Mouse (Mus musculus): ENCODE data around the gene Tnks2. TPM values are rescaled to one million over a fixed set of nuclear protein-coding genes. Genes with fewer than 3 reads are reported as not detected.

Gene Tnks2
- polyA plus RNA-seq, 1 experiment from 2014 or later: 71.7 TPM

DNA sequence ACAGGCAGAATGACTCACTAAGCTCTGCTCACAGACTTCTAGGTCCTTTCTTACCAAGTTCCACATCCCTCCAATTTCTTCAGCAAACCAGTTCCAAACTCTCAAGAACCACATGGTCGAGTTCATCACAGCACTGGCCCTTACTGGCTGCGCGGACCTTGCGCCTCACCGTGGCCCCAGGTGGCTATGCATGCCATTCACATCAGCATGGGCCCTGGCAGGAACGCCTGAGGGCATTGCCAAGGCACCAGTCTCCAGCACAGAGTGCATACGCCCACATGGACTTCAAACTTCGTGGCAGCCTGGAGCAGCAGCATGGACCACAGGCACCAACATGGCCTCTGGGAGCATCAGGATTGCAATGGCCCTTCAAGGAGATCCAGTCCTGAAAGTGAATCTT is 5.7 kb upstream of the Tnks2 start:
- no peak overlapping the region for H3K9ac ChIP-seq (ENCODE audit: low read length)
- H3K36me3 ChIP-seq (ENCODE audit: control insufficient read depth, insufficient read depth, low read length): no peaks in the 10 kb centered on the region
- no peak for ATAC-seq (ENCODE audit: insufficient number of reproducible peaks, insufficient read depth, low FRiP score, low read depth)
- no peaks in the 10 kb centered on the region for H3K27me3 ChIP-seq (ENCODE audit: control insufficient read depth, insufficient read depth, low read length)
- no peak overlapping the region for H3K4me2 ChIP-seq (ENCODE audit: low read length)
- 58% methylated on average over 8 of the region's 8 CpGs for WGBS
- H3K4me1 ChIP-seq (ENCODE audit: control insufficient read depth in 2 of 2, insufficient read depth in 2 of 2, low read length in 2 of 2): peaks cover 3 to 4% of the 10 kb centered on the region in 2 experiments; a peak in 3 of 4 replicates
- no peak overlapping the region for H3K4me3 ChIP-seq (ENCODE audit: control insufficient read depth in 1 of 2, insufficient read depth in 1 of 2, low read depth in 1 of 2, low read length in 2 of 2)
- H3K9me3 ChIP-seq (ENCODE audit: control insufficient read depth, low read length): no peaks in the 10 kb centered on the region
- H3K27ac ChIP-seq (replicated peaks in 1 of 2; ENCODE audit: control insufficient read depth in 1 of 2, insufficient read depth in 1 of 2, low read depth in 2 of 2, low read length in 2 of 2): no peak overlapping the region

DNA sequence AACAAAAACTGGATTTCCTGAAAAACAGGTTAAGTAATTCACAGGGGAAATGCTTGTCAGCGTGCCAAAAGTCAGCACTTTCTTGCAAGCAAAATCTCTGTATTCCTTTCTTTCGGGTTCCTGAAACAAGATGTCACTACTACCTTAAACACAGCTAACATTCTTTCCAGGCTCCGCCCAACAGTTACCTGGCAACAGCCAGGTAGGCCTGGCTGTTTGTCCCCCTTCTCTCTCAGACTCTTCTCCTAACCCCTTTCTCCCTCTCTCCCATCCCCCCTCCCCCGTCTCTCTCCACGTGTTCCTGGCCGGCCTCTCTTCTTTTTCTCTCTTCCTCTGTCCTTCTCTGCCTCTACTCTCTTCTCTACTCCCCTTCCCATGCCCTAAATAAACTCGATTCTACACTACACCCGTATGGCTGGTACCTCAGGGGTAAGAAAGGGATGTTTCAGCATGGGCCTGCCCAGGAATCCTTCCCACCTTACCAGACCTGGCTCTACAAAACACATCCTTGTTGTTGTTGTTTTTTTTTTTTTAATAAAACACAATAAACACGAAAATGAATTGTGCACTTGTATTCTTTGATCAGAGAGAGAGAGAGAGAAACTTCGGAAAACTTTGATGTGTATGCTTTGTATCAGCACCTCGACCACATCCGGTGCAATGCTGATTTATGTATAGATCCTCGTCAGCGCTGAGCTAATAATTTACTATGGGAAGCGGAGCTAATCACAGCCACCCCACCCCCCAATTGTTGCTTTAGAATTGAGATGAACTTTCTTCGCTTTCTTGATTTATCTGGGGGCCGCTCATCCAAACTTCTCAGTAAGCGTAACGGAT is 863 bp upstream of the Tnks2 start:
- ATAC-seq (ENCODE audit: insufficient number of reproducible peaks, insufficient read depth, low FRiP score, low read depth): no peak
- H3K4me1 ChIP-seq (ENCODE audit: control insufficient read depth in 2 of 2, insufficient read depth in 2 of 2, low read length in 2 of 2): peaks cover 7 to 16% of the 10 kb centered on the region in 2 experiments
- H3K9ac ChIP-seq (ENCODE audit: low read length): peak overlapping the region; percentile 99
- H3K4me2 ChIP-seq (ENCODE audit: low read length): peak overlapping the region; percentile 91
- no peaks in the 10 kb centered on the region for H3K9me3 ChIP-seq (ENCODE audit: control insufficient read depth, low read length)
- peak overlapping the region; percentile 70 to 99 for H3K4me3 ChIP-seq (ENCODE audit: control insufficient read depth in 1 of 2, insufficient read depth in 1 of 2, low read depth in 1 of 2, low read length in 2 of 2)
- H3K36me3 ChIP-seq (ENCODE audit: control insufficient read depth, insufficient read depth, low read length): peaks cover 2% of the 10 kb centered on the region
- H3K27ac ChIP-seq (replicated peaks in 1 of 2; ENCODE audit: control insufficient read depth in 1 of 2, insufficient read depth in 1 of 2, low read depth in 2 of 2, low read length in 2 of 2): peak overlapping the region; percentile 99 to 100
- no peaks in the 10 kb centered on the region for H3K27me3 ChIP-seq (ENCODE audit: control insufficient read depth, insufficient read depth, low read length)
- 11% methylated on average over 19 of the region's 19 CpGs for WGBS

DNA sequence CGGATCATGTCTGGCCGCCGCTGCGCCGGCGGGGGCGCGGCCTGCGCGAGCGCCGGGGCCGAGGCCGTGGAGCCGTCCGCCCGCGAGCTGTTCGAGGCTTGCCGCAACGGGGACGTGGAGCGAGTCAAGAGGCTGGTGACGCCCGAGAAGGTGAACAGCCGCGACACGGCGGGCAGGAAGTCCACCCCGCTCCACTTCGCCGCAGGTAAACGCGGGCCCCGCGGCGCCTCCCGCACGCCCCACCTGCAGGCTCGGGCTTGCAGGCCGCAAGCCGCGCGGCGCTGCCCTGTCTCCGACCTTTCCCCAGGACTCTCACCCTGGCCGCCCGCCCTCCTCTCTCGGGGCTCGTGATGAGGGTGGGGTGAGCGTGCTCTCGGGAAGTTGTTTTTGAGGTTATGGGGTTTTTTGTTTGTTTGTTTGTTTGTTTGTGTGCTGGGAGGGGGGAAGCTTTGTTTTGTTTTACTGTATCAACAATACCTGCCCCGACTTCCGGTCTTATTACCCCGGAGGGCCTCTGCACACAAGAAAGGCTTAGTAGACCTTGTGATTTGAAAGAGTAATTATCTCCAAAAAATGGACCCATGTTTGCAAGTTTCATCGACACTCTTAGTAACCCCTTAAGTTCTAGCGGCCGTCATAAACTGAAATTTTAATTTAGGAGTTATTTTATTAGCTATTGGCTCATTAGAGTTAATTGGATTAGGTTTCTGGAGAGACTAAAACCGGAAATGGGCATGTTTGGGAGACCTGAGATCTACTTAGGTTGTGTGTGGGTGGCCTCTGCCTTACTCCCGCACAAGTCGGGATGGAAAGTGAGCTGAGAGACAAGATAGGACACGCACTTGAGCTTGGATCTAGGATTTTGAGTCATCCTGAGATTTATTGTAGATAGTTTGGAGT is 750 bp downstream of the Tnks2 start:
- H3K27ac ChIP-seq (replicated peaks in 1 of 2; ENCODE audit: control insufficient read depth in 1 of 2, insufficient read depth in 1 of 2, low read depth in 2 of 2, low read length in 2 of 2): peak overlapping the region; percentile 93 to 99
- under 1% methylated on average over 54 of the region's 62 CpGs for WGBS
- H3K4me3 ChIP-seq (ENCODE audit: control insufficient read depth in 1 of 2, insufficient read depth in 1 of 2, low read depth in 1 of 2, low read length in 2 of 2): peak overlapping the region; percentile 70 to 99
- peak overlapping the region; percentile 91 for H3K4me2 ChIP-seq (ENCODE audit: low read length)
- peak; percentile 51 for ATAC-seq (ENCODE audit: insufficient number of reproducible peaks, insufficient read depth, low FRiP score, low read depth)
- no peaks in the 10 kb centered on the region for H3K27me3 ChIP-seq (ENCODE audit: control insufficient read depth, insufficient read depth, low read length)
- H3K4me1 ChIP-seq (ENCODE audit: control insufficient read depth in 2 of 2, insufficient read depth in 2 of 2, low read length in 2 of 2): peaks cover 7 to 17% of the 10 kb centered on the region in 2 experiments
- peak overlapping the region; percentile 99 for H3K9ac ChIP-seq (ENCODE audit: low read length)
- peaks cover 11% of the 10 kb centered on the region for H3K36me3 ChIP-seq (ENCODE audit: control insufficient read depth, insufficient read depth, low read length)
- H3K9me3 ChIP-seq (ENCODE audit: control insufficient read depth, low read length): no peaks in the 10 kb centered on the region

DNA sequence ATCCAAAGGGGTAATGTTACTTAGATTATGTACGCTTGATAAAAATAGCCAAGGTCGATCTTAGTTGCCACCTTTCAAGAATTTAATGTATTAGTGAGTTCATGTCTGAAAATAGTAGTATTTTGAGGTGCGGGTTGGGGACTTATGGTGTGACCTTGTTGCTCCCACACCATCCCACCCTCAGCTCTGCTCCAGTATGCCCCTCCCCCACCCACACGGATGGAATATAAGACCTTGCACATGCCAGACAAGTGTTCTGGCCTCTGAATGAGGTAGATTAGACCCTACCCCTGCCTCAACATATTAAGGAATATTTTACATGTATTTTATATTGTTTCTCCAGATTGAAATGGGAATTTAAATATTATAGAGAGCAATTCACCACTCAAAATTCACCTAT is 2.0 kb downstream of the Tnks2 start:
- Histone ChIP-seq H3K27me3 (ENCODE audit: control insufficient read depth, insufficient read depth, low read length) (no peaks in the 10 kb centered on the region), H3K36me3 (ENCODE audit: control insufficient read depth, insufficient read depth, low read length) (peaks cover 18% of the 10 kb centered on the region), H3K4me1 (ENCODE audit: control insufficient read depth in 2 of 2, insufficient read depth in 2 of 2, low read length in 2 of 2) (peaks cover 7 to 17% of the 10 kb centered on the region in 2 experiments), H3K9ac (ENCODE audit: low read length) (peak overlapping the region; percentile 99), H3K27ac (replicated peaks in 1 of 2; ENCODE audit: control insufficient read depth in 1 of 2, insufficient read depth in 1 of 2, low read depth in 2 of 2, low read length in 2 of 2) (no peak overlapping the region; a peak in 1 of 4 replicates), H3K4me2 (ENCODE audit: low read length) (peak overlapping the region; percentile 91), H3K9me3 (ENCODE audit: control insufficient read depth, low read length) (no peaks in the 10 kb centered on the region), H3K4me3 (ENCODE audit: control insufficient read depth in 1 of 2, insufficient read depth in 1 of 2, low read depth in 1 of 2, low read length in 2 of 2) (peak overlapping the region; percentile 38 to 99; a peak in 3 of 4 replicates)
- 18% methylated on average over 4 of the region's 4 CpGs for WGBS
- no peak for ATAC-seq (ENCODE audit: insufficient number of reproducible peaks, insufficient read depth, low FRiP score, low read depth)

DNA sequence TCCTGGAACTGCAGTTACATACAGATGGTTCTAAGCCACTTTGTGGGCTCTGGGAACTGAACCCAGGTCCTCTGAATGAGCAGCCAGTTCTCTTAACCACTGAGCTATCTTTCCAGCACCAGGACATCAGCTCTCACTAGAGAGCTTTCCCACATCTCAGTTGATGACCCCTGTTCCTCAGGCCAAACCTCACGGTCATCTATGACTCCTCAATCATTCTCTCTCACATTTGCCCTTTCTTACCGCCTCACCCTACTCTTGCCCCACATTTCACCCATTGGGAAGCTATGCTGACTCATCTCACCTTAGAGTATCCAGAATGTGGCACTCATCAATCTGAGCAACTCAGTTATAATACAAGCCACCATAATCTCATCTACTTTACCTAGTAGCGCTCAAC is 6.3 kb downstream of the Tnks2 start:
- Histone ChIP-seq H3K4me2 (ENCODE audit: low read length) (no peak overlapping the region), H3K9me3 (ENCODE audit: control insufficient read depth, low read length) (no peaks in the 10 kb centered on the region), H3K36me3 (ENCODE audit: control insufficient read depth, insufficient read depth, low read length) (peaks cover 28% of the 10 kb centered on the region), H3K4me3 (ENCODE audit: control insufficient read depth in 1 of 2, insufficient read depth in 1 of 2, low read depth in 1 of 2, low read length in 2 of 2) (no peak overlapping the region), H3K9ac (ENCODE audit: low read length) (no peak overlapping the region), H3K27me3 (ENCODE audit: control insufficient read depth, insufficient read depth, low read length) (no peaks in the 10 kb centered on the region), H3K4me1 (ENCODE audit: control insufficient read depth in 2 of 2, insufficient read depth in 2 of 2, low read length in 2 of 2) (peaks cover 3 to 14% of the 10 kb centered on the region in 2 experiments), H3K27ac (replicated peaks in 1 of 2; ENCODE audit: control insufficient read depth in 1 of 2, insufficient read depth in 1 of 2, low read depth in 2 of 2, low read length in 2 of 2) (no peak overlapping the region)
- ATAC-seq (ENCODE audit: insufficient number of reproducible peaks, insufficient read depth, low FRiP score, low read depth): no peak
- WGBS: 91% methylated on average over 3 of the region's 3 CpGs

DNA sequence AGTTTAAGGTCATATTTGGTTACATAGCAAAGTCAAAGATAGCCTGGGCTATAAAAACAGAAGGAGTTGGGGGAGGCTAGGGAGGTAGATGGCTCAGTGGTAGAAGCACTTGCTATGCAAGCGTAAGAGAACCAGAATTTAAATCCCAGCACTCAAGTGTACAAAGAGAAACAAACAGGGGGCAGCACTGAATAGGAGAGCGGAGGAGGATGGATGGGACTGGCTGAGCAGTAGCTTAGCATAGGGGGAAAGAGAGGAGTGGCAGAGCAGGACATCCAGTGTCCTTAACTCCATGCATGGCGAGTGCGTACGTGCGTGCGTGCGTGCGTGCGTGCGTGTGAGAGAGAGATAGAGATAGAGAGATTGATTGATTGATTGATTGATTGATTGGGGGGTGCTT is 9.8 kb downstream of the Tnks2 start:
- no peaks in the 10 kb centered on the region for H3K9me3 ChIP-seq (ENCODE audit: control insufficient read depth, low read length)
- no peak overlapping the region for H3K27ac ChIP-seq (replicated peaks in 1 of 2; ENCODE audit: control insufficient read depth in 1 of 2, insufficient read depth in 1 of 2, low read depth in 2 of 2, low read length in 2 of 2)
- WGBS: 96% methylated on average over 11 of the region's 11 CpGs
- H3K27me3 ChIP-seq (ENCODE audit: control insufficient read depth, insufficient read depth, low read length): no peaks in the 10 kb centered on the region
- no peak for ATAC-seq (ENCODE audit: insufficient number of reproducible peaks, insufficient read depth, low FRiP score, low read depth)
- peaks cover 53% of the 10 kb centered on the region for H3K36me3 ChIP-seq (ENCODE audit: control insufficient read depth, insufficient read depth, low read length)
- H3K4me1 ChIP-seq (ENCODE audit: control insufficient read depth in 2 of 2, insufficient read depth in 2 of 2, low read length in 2 of 2): no peaks in the 10 kb centered on the region
- no peak overlapping the region for H3K9ac ChIP-seq (ENCODE audit: low read length)
- no peak overlapping the region for H3K4me3 ChIP-seq (ENCODE audit: control insufficient read depth in 1 of 2, insufficient read depth in 1 of 2, low read depth in 1 of 2, low read length in 2 of 2)
- H3K4me2 ChIP-seq (ENCODE audit: low read length): no peak overlapping the region

DNA sequence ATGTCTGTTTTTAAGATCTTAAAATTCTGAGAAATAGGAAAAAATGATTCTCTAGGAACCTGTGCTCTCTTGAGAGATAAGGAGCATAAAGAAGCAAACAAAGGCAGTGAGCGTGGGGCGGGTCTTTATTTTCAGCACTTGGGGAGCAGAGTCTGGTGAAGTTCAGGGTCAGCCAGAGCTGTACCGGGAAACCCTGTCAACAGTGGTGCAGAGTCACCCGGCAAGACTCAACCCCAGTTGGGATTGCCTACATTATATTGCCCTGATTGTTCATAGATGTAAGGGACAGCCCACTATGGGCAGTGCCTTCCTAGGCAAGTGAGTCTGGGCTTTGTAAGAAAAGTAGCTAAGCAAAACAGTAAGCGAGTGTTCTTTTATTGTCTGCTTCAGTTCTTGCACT is 11.9 kb downstream of the Tnks2 start:
- Histone ChIP-seq H3K9ac (ENCODE audit: low read length) (no peak overlapping the region), H3K4me3 (ENCODE audit: control insufficient read depth in 1 of 2, insufficient read depth in 1 of 2, low read depth in 1 of 2, low read length in 2 of 2) (no peak overlapping the region), H3K36me3 (ENCODE audit: control insufficient read depth, insufficient read depth, low read length) (peaks cover 59% of the 10 kb centered on the region), H3K4me1 (ENCODE audit: control insufficient read depth in 2 of 2, insufficient read depth in 2 of 2, low read length in 2 of 2) (no peaks in the 10 kb centered on the region), H3K27ac (replicated peaks in 1 of 2; ENCODE audit: control insufficient read depth in 1 of 2, insufficient read depth in 1 of 2, low read depth in 2 of 2, low read length in 2 of 2) (no peak overlapping the region), H3K27me3 (ENCODE audit: control insufficient read depth, insufficient read depth, low read length) (no peaks in the 10 kb centered on the region), H3K4me2 (ENCODE audit: low read length) (no peak overlapping the region), H3K9me3 (ENCODE audit: control insufficient read depth, low read length) (no peaks in the 10 kb centered on the region)
- 65% methylated on average over 5 of the region's 5 CpGs for WGBS
- no peak for ATAC-seq (ENCODE audit: insufficient number of reproducible peaks, insufficient read depth, low FRiP score, low read depth)
